Mouse (Mus musculus) embryonic stem cell, embryonic (primary cell): ENCODE data around the gene Toe1.

Experiments
- CTCF ChIA-PET, 4 experiments: fragments of 300-600 bp in 2 of 4; fragments of 350-600 bp in 2 of 4; sonication (Branson Sonifier 250); formaldehyde crosslinking; loops; one replicate each; lab custom pipeline; 2022; ENCODE audit warnings: inconsistent platforms in 2 of 4; lab: Charles Lee
- POLR2A ChIA-PET, 4 experiments: fragments of 300-600 bp in 2 of 4; fragments of 350-600 bp in 2 of 4; sonication (Branson Sonifier 250); formaldehyde crosslinking; loops; one replicate each; lab custom pipeline; 2022; ENCODE audit warnings: antibody characterized with exemption in 4 of 4, inconsistent platforms in 1 of 4; lab: Charles Lee

Gene Toe1

DNA sequence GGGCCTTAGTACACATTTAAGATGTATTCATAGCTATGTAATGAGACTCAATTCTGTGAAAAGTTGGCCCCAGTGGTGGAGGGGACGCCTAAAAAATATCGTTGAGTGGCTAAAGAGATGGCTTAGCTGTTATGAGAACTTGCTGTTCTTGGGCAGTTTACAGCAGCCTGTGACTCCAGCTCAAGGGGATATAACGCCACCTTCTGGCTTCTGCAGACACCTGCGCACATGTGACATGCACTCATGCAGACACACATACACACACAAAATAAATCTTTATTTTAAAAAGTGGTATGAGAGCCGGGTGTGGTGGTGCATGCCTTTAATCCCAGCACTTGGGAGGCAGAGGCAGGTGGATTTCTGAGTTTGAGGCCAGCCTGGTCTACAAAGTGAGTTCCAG lies 31.0 kb downstream of the Toe1 start:
- POLR2A ChIA-PET = interaction anchor here in 3 of 4 experiments (0.7 to 4.9 kb wide), 14 partner anchors 9 to 149 kb away, joined by 3 to 19 read pairs (median 4); partner anchors contain the start of genes Tesk2 (in 2 of the 3), Ccdc163 (in 1 of the 3), Mmachc (in 1 of the 3) and Nasp (in 1 of the 3)
- CTCF ChIA-PET = interaction anchor here (0.6 to 2.0 kb wide), 13 partner anchors 10 to 59 kb away, joined by 3 to 8 read pairs (median 3); no protein-coding TSS in a partner anchor

DNA sequence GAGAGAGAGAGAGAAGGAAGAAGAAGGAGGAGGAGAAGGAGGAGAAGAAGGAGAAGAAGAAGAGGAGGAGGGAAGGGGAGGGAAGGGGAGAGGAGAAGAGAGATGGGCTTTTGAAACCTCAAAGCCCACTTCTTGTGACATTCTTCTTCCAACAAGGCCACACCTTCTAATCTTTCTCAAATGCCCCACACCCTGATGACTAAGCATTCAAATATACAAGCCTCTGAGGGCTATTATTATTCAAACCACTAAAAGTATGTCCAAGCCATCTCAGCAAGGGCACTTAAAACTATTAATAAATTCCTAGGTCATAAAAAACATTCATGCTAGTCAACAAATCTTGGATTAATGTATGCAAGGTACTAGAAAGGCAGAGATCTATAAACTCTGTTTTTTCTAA lies 38.4 kb downstream of the Toe1 start:
- ChIA-PET CTCF (interaction anchor here in 2 of 4 experiments (0.6 to 1.3 kb wide), 4 partner anchors 14 to 124 kb away, joined by 3 to 4 read pairs (median 3); no protein-coding TSS in a partner anchor), POLR2A (interaction anchor here in 3 of 4 experiments (0.6 to 3.6 kb wide), 10 partner anchors 13 to 83 kb away, joined by 3 to 16 read pairs (median 6); partner anchors contain the start of genes Prdx1 (in 1 of the 3) and Tesk2 (in 1 of the 3))

DNA sequence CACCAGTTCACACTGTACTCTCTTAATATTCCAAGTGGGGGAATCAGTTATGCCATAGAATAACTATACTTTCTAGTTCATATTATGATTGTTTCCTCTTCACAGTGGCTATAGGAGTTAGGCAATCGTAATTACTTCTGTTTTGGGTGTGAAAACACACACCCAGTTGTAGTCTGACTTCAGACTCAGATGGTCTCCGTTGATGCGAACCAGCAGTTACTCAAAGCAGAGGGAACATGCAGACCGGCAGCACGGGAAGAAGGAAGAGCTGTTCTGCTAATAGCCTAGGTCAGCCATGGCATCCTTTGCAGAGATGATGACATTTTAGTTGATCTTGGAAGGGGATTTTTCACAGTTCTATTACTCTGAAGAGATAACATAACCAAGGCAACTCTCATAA lies 38.9 kb downstream of the Toe1 start:
- CTCF ChIA-PET = interaction anchor here in 3 of 4 experiments (0.6 to 1.3 kb wide), 5 partner anchors 15 to 124 kb away, joined by 3 to 4 read pairs (median 3); no protein-coding TSS in a partner anchor
- POLR2A ChIA-PET = interaction anchor here in 3 of 4 experiments (0.6 to 3.6 kb wide), 13 partner anchors 8 to 83 kb away, joined by 3 to 16 read pairs (median 6); partner anchors contain the start of genes Ccdc163 (in 1 of the 3), Mmachc (in 1 of the 3), Prdx1 (in 1 of the 3) and Tesk2 (in 1 of the 3)

DNA sequence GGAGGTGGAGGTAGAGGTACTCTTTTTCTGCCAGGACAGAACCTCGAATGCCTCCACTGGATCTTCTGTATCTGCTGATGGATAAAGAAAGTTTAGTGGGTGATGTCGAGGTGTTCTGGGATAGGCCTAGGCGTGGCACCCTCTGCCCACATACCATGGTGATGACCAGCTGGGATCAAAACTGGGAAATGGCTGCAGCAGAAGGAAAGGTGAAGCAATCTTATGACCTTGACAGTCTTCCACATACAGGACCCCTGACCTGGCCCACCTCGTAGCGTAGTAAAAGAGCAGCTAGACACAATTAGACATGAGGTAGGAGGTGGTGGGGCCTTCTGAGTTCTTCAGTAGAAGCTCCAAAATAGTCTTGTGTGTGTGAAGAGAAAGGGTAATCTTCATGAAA lies 43.4 kb downstream of the Toe1 start:
- ChIA-PET POLR2A (interaction anchor here in 3 of 4 experiments (0.6 to 2.8 kb wide), 14 partner anchors 13 to 206 kb away, joined by 3 to 11 read pairs (median 4); partner anchors contain the start of genes Prdx1 (in 2 of the 3), Gpbp1l1 (in 1 of the 3) and Tesk2 (in 1 of the 3)), CTCF (no interaction called here)

DNA sequence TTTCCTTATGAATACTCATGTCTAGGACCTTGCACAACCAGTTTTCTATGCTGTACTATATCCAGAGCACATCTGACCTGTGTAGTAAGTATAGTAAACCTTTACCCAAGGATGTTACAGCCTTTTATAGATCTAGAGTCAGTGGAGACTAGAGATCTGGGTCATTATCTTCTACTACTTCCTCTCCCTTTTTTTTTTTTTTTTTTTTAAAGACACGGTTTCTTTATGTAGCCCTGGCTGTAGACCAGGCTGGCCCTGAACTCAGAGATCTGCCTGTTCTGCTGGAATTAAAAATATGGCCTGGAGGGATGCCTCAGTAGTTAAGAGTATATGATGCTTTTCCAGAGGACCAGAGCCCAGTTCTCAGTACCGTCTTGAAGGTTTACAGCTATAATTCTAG lies 45.5 kb downstream of the Toe1 start:
- POLR2A ChIA-PET = no interaction called here
- CTCF ChIA-PET = no interaction called here

DNA sequence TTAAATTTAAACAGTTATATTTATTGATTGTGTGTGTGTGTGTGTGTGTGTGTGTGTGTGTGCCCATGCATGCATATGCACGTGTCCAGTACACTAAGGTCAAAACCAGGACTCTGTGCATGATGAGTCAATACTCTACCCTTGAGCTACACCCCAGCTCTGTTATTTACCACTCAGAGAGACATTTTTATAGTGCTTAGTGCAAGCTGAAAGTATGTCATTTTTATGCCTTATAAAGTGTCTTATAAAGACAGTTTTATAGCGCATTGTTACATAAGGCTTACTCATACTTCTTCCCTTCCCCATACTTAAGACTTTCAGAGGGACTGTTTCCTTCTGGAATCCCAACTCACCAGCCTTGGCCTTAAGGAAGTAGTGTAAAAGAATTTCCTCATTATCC lies 57.7 kb downstream of the Toe1 start:
- ChIA-PET POLR2A (interaction anchor here in 3 of 4 experiments (0.7 to 5.1 kb wide), 19 partner anchors 10 to 64 kb away, joined by 3 to 26 read pairs (median 4); partner anchors contain the start of genes Prdx1 (in 2 of the 3), Tesk2 (in 2 of the 3), Ccdc163 (in 1 of the 3) and Mmachc (in 1 of the 3)), CTCF (no interaction called here)
